Mouse (Mus musculus): ENCODE measurements at regions not wholly inside any gene's neighbourhood (a gene's known extent, or its start where the extent isn't known, plus 50 kb on each side); places are given as distances from the start of the nearest gene placed in this dataset.

- Histone ChIP-seq H3K9ac (ENCODE audit: low read depth, low read length, severe bottlenecking) (no peak overlapping the region), H3K4me2 (replicated peaks; ENCODE audit: low read depth, low read length, severe bottlenecking) (no peak overlapping the region), H3K4me1 (ENCODE audit: control insufficient read depth, insufficient read depth, low read length) (no peaks in the 10 kb centered on the region), H3K9me3 (ENCODE audit: control insufficient read depth, low read length) (no peaks in the 10 kb centered on the region), H3K27ac (replicated peaks; ENCODE audit: low read depth, low read length) (no peak overlapping the region), H3K27me3 (ENCODE audit: control insufficient read depth, insufficient read depth, low read length) (no peaks in the 10 kb centered on the region), H3K4me3 (replicated peaks; ENCODE audit: low read length) (no peak overlapping the region), H3K36me3 (ENCODE audit: control insufficient read depth, insufficient read depth, low read length) (no peaks in the 10 kb centered on the region)
- 77% methylated on average over 17 of the region's 17 CpGs for WGBS
- ATAC-seq (ENCODE audit: low FRiP score, low read depth) (peak; percentile 76), DNase-seq (ENCODE audit: low spot score) (peak; percentile 80)
- TF ChIP-seq POLR2A (IDR thresholded peaks at IDR 0.05; ENCODE audit: borderline replicate concordance, extremely low read depth, insufficient read depth, insufficient read length): no peak
These were observed 502.8 kb upstream of the Tbx3 start for GRCm38 (mm10) chr5:119167718-119168117.

GRCm38 (mm10) chr5:119169274-119169673 is 501.2 kb upstream of the Tbx3 start:
- H3K27ac ChIP-seq (replicated peaks; ENCODE audit: low read depth, low read length): no peak overlapping the region
- no peaks in the 10 kb centered on the region for H3K9me3 ChIP-seq (ENCODE audit: control insufficient read depth, low read length)
- no peak overlapping the region for H3K4me3 ChIP-seq (replicated peaks; ENCODE audit: low read length)
- H3K27me3 ChIP-seq (ENCODE audit: control insufficient read depth, insufficient read depth, low read length): 0 out of 2 replicates have a peak, but pooled peaks cover 4% of the 10 kb centered on the region
- H3K4me2 ChIP-seq (replicated peaks; ENCODE audit: low read depth, low read length, severe bottlenecking): no peak overlapping the region
- ATAC-seq (ENCODE audit: low FRiP score, low read depth) (no peak), DNase-seq (ENCODE audit: low spot score) (no peak)
- 92% methylated on average over 7 of the region's 7 CpGs for WGBS
- H3K9ac ChIP-seq (ENCODE audit: low read depth, low read length, severe bottlenecking): no peak overlapping the region
- no peaks in the 10 kb centered on the region for H3K4me1 ChIP-seq (ENCODE audit: control insufficient read depth, insufficient read depth, low read length)
- TF ChIP-seq POLR2A (IDR thresholded peaks at IDR 0.05; ENCODE audit: borderline replicate concordance, extremely low read depth, insufficient read depth, insufficient read length): no peak
- no peaks in the 10 kb centered on the region for H3K36me3 ChIP-seq (ENCODE audit: control insufficient read depth, insufficient read depth, low read length)

- Histone ChIP-seq H3K4me3 (replicated peaks; ENCODE audit: low read length) (no peak overlapping the region), H3K27me3 (ENCODE audit: control insufficient read depth, insufficient read depth, low read length) (0 out of 2 replicates have a peak, but pooled peaks cover 4% of the 10 kb centered on the region), H3K27ac (replicated peaks; ENCODE audit: low read depth, low read length) (no peak overlapping the region), H3K9ac (ENCODE audit: low read depth, low read length, severe bottlenecking) (no peak overlapping the region), H3K4me2 (replicated peaks; ENCODE audit: low read depth, low read length, severe bottlenecking) (no peak overlapping the region), H3K4me1 (ENCODE audit: control insufficient read depth, insufficient read depth, low read length) (peaks cover 8% of the 10 kb centered on the region; the same call in 1 of the 2 replicates), H3K36me3 (ENCODE audit: control insufficient read depth, insufficient read depth, low read length) (no peaks in the 10 kb centered on the region), H3K9me3 (ENCODE audit: control insufficient read depth, low read length) (no peaks in the 10 kb centered on the region)
- 60% methylated on average over 1 of the region's 1 CpGs for WGBS
- no peak for TF ChIP-seq POLR2A (IDR thresholded peaks at IDR 0.05; ENCODE audit: borderline replicate concordance, extremely low read depth, insufficient read depth, insufficient read length)
- ATAC-seq (ENCODE audit: low FRiP score, low read depth): no peak
- DNase-seq (ENCODE audit: low spot score): no peak
These were observed 498.8 kb upstream of the Tbx3 start for GRCm38 (mm10) chr5:119171626-119172025.

- Histone ChIP-seq H3K4me1 (ENCODE audit: control insufficient read depth, insufficient read depth, low read length) (peaks cover 23% of the 10 kb centered on the region), H3K9me3 (ENCODE audit: control insufficient read depth, low read length) (no peaks in the 10 kb centered on the region), H3K27me3 (ENCODE audit: control insufficient read depth, insufficient read depth, low read length) (peaks cover 10% of the 10 kb centered on the region; the same call in 1 of the 2 replicates), H3K9ac (ENCODE audit: low read depth, low read length, severe bottlenecking) (no peak overlapping the region), H3K27ac (replicated peaks; ENCODE audit: low read depth, low read length) (no peak overlapping the region), H3K4me2 (replicated peaks; ENCODE audit: low read depth, low read length, severe bottlenecking) (peak overlapping the region; percentile 25; the same call in 1 of the 2 replicates), H3K4me3 (replicated peaks; ENCODE audit: low read length) (no peak overlapping the region), H3K36me3 (ENCODE audit: control insufficient read depth, insufficient read depth, low read length) (no peaks in the 10 kb centered on the region)
- ATAC-seq (ENCODE audit: low FRiP score, low read depth) (peak; percentile 41; the same call in 1 of the 2 replicates), DNase-seq (ENCODE audit: low spot score) (peak; percentile 71)
- 9% methylated on average over 9 of the region's 9 CpGs for WGBS
- no peak for TF ChIP-seq POLR2A (IDR thresholded peaks at IDR 0.05; ENCODE audit: borderline replicate concordance, extremely low read depth, insufficient read depth, insufficient read length)
These were observed 491.7 kb upstream of the Tbx3 start for GRCm38 (mm10) chr5:119178805-119179204.

- TF ChIP-seq POLR2A (IDR thresholded peaks at IDR 0.05; ENCODE audit: borderline replicate concordance, extremely low read depth, insufficient read depth, insufficient read length): no peak
- H3K4me1 ChIP-seq (ENCODE audit: control insufficient read depth, insufficient read depth, low read length): peaks cover 10% of the 10 kb centered on the region; the same call in 1 of the 2 replicates
- no peaks in the 10 kb centered on the region for H3K36me3 ChIP-seq (ENCODE audit: control insufficient read depth, insufficient read depth, low read length)
- no peaks in the 10 kb centered on the region for H3K9me3 ChIP-seq (ENCODE audit: control insufficient read depth, low read length)
- H3K27me3 ChIP-seq (ENCODE audit: control insufficient read depth, insufficient read depth, low read length): no peaks in the 10 kb centered on the region
- no peak for DNase-seq (ENCODE audit: low spot score)
- no peak for ATAC-seq (ENCODE audit: low FRiP score, low read depth)
- no peak overlapping the region for H3K4me3 ChIP-seq (replicated peaks; ENCODE audit: low read length)
- H3K4me2 ChIP-seq (replicated peaks; ENCODE audit: low read depth, low read length, severe bottlenecking): no peak overlapping the region
- WGBS: 26% methylated on average over 5 of the region's 5 CpGs
- no peak overlapping the region for H3K27ac ChIP-seq (replicated peaks; ENCODE audit: low read depth, low read length)
- no peak overlapping the region for H3K9ac ChIP-seq (ENCODE audit: low read depth, low read length, severe bottlenecking)
These were observed 486.9 kb upstream of the Tbx3 start for GRCm38 (mm10) chr5:119183545-119184047.

Data from limb, embryonic 14.5 days (tissue).